Mouse (Mus musculus): ENCODE measurements around the gene Cachd1. TPM values are rescaled to one million over a fixed set of nuclear protein-coding genes. Genes with fewer than 3 reads are reported as not detected.
A peak's percentile ranks its signal among the peaks of the same experiment; 100 is the strongest.

The Cachd1 gene
- polyA plus RNA-seq, 1 experiment from 2014 or later, result 7.0 TPM

- Histone ChIP-seq H3K36me3 (ENCODE audit: control insufficient read depth, insufficient read depth, low read length) (no peaks in the 10 kb centered on the region), H3K9ac (ENCODE audit: low read length) (no peak overlapping the region), H3K4me2 (replicated peaks; ENCODE audit: low read depth) (no peak overlapping the region), H3K4me1 (replicated peaks; ENCODE audit: control insufficient read depth, insufficient read depth) (no peaks in the 10 kb centered on the region; the same call in 1 of the 2 replicates), H3K9me3 (ENCODE audit: control insufficient read depth, low read length) (no peaks in the 10 kb centered on the region), H3K4me3 (ENCODE audit: low read depth, low read length) (no peak overlapping the region), H3K27ac (replicated peaks) (no peak overlapping the region), H3K27me3 (ENCODE audit: control insufficient read depth, insufficient read depth, low read length) (no peaks in the 10 kb centered on the region)
- WGBS, result 39% methylated on average over 3 of the region's 3 CpGs
- DNase-seq (ENCODE audit: low spot score), result no peak
- TF ChIP-seq CTCF (IDR thresholded peaks at IDR 0.05; ENCODE audit: low read depth), result no peak
- TF ChIP-seq EP300 (optimal IDR thresholded peaks at IDR 0.05), result no peak
- ATAC-seq (ENCODE audit: low FRiP score, low TSS enrichment), result no peak
Measured at GRCm38 (mm10) chr4:100911658-100912057, 135.2 kb downstream of the Cachd1 start.

- Histone ChIP-seq H3K4me1 (replicated peaks; ENCODE audit: control insufficient read depth, insufficient read depth) (no peaks in the 10 kb centered on the region; the same call in none of the 2 replicates), H3K27ac (replicated peaks) (no peak overlapping the region), H3K27me3 (ENCODE audit: control insufficient read depth, insufficient read depth, low read length) (no peaks in the 10 kb centered on the region), H3K36me3 (ENCODE audit: control insufficient read depth, insufficient read depth, low read length) (no peaks in the 10 kb centered on the region), H3K4me2 (replicated peaks; ENCODE audit: low read depth) (no peak overlapping the region), H3K9ac (ENCODE audit: low read length) (no peak overlapping the region), H3K9me3 (ENCODE audit: control insufficient read depth, low read length) (no peaks in the 10 kb centered on the region), H3K4me3 (ENCODE audit: low read depth, low read length) (no peak overlapping the region)
- WGBS, result 78% methylated on average over 4 of the region's 4 CpGs
- ATAC-seq (ENCODE audit: low FRiP score, low TSS enrichment) (no peak), DNase-seq (ENCODE audit: low spot score) (no peak)
- TF ChIP-seq CTCF (IDR thresholded peaks at IDR 0.05; ENCODE audit: low read depth) (no peak), EP300 (optimal IDR thresholded peaks at IDR 0.05) (no peak)
Measured at GRCm38 (mm10) chr4:100913666-100914065, 137.2 kb downstream of the Cachd1 start.

- no peaks in the 10 kb centered on the region; the same call in none of the 2 replicates for H3K4me1 ChIP-seq (replicated peaks; ENCODE audit: control insufficient read depth, insufficient read depth)
- DNase-seq (ENCODE audit: low spot score), result no peak
- 30% methylated on average over 3 of the region's 3 CpGs for WGBS
- no peak for TF ChIP-seq CTCF (IDR thresholded peaks at IDR 0.05; ENCODE audit: low read depth)
- no peaks in the 10 kb centered on the region for H3K9me3 ChIP-seq (ENCODE audit: control insufficient read depth, low read length)
- H3K27me3 ChIP-seq (ENCODE audit: control insufficient read depth, insufficient read depth, low read length), result no peaks in the 10 kb centered on the region
- ATAC-seq (ENCODE audit: low FRiP score, low TSS enrichment), result 0 out of 2 replicates have a peak, but pooled peaks have one; percentile 12
- no peak overlapping the region for H3K4me2 ChIP-seq (replicated peaks; ENCODE audit: low read depth)
- no peak overlapping the region for H3K4me3 ChIP-seq (ENCODE audit: low read depth, low read length)
- H3K27ac ChIP-seq (replicated peaks), result no peak overlapping the region
- no peaks in the 10 kb centered on the region for H3K36me3 ChIP-seq (ENCODE audit: control insufficient read depth, insufficient read depth, low read length)
- no peak overlapping the region for H3K9ac ChIP-seq (ENCODE audit: low read length)
Measured at GRCm38 (mm10) chr4:100914532-100914931, 138.1 kb downstream of the Cachd1 start.

- Histone ChIP-seq H3K4me2 (replicated peaks; ENCODE audit: low read depth) (no peak overlapping the region), H3K9ac (ENCODE audit: low read length) (no peak overlapping the region), H3K9me3 (ENCODE audit: control insufficient read depth, low read length) (no peaks in the 10 kb centered on the region), H3K27ac (replicated peaks) (no peak overlapping the region), H3K27me3 (ENCODE audit: control insufficient read depth, insufficient read depth, low read length) (no peaks in the 10 kb centered on the region), H3K4me1 (replicated peaks; ENCODE audit: control insufficient read depth, insufficient read depth) (no peaks in the 10 kb centered on the region; the same call in none of the 2 replicates), H3K36me3 (ENCODE audit: control insufficient read depth, insufficient read depth, low read length) (no peaks in the 10 kb centered on the region), H3K4me3 (ENCODE audit: low read depth, low read length) (no peak overlapping the region)
- ATAC-seq (ENCODE audit: low FRiP score, low TSS enrichment), result no peak
- TF ChIP-seq CTCF (IDR thresholded peaks at IDR 0.05; ENCODE audit: low read depth) (no peak), EP300 (optimal IDR thresholded peaks at IDR 0.05) (no peak)
- DNase-seq (ENCODE audit: low spot score), result no peak
- WGBS, result 48% methylated on average over 2 of the region's 2 CpGs
Measured at GRCm38 (mm10) chr4:100915093-100915492, 138.6 kb downstream of the Cachd1 start.

- Histone ChIP-seq H3K27ac (replicated peaks) (no peak overlapping the region), H3K9me3 (ENCODE audit: control insufficient read depth, low read length) (no peaks in the 10 kb centered on the region), H3K27me3 (ENCODE audit: control insufficient read depth, insufficient read depth, low read length) (no peaks in the 10 kb centered on the region), H3K36me3 (ENCODE audit: control insufficient read depth, insufficient read depth, low read length) (0 out of 2 replicates have a peak, but pooled peaks cover 4% of the 10 kb centered on the region), H3K4me1 (replicated peaks; ENCODE audit: control insufficient read depth, insufficient read depth) (no peaks in the 10 kb centered on the region; the same call in 1 of the 2 replicates), H3K4me2 (replicated peaks; ENCODE audit: low read depth) (no peak overlapping the region), H3K9ac (ENCODE audit: low read length) (no peak overlapping the region), H3K4me3 (ENCODE audit: low read depth, low read length) (no peak overlapping the region)
- 67% methylated on average over 1 of the region's 1 CpGs for WGBS
- ATAC-seq (ENCODE audit: low FRiP score, low TSS enrichment) (no peak), DNase-seq (ENCODE audit: low spot score) (no peak)
- TF ChIP-seq CTCF (IDR thresholded peaks at IDR 0.05; ENCODE audit: low read depth) (no peak), EP300 (optimal IDR thresholded peaks at IDR 0.05) (no peak)
Measured at GRCm38 (mm10) chr4:100917511-100917910, 141.0 kb downstream of the Cachd1 start.

- WGBS, result 72% methylated on average over 1 of the region's 1 CpGs
- no peak for DNase-seq (ENCODE audit: low spot score)
- TF ChIP-seq CTCF (IDR thresholded peaks at IDR 0.05; ENCODE audit: low read depth) (no peak), EP300 (optimal IDR thresholded peaks at IDR 0.05) (no peak)
Measured at GRCm38 (mm10) chr4:100920413-100920812, 143.9 kb downstream of the Cachd1 start.

More at GRCm38 (mm10) chr4:100920413-100920812, 143.9 kb downstream of the Cachd1 start:
- no peak overlapping the region for H3K4me2 ChIP-seq (replicated peaks; ENCODE audit: low read depth)
- H3K36me3 ChIP-seq (ENCODE audit: control insufficient read depth, insufficient read depth, low read length), result 0 out of 2 replicates have a peak, but pooled peaks cover 6% of the 10 kb centered on the region
- no peak overlapping the region for H3K9ac ChIP-seq (ENCODE audit: low read length)
- H3K27ac ChIP-seq (replicated peaks), result no peak overlapping the region
- H3K4me1 ChIP-seq (replicated peaks; ENCODE audit: control insufficient read depth, insufficient read depth), result peaks cover 3% of the 10 kb centered on the region; the same call in 1 of the 2 replicates
- no peaks in the 10 kb centered on the region for H3K9me3 ChIP-seq (ENCODE audit: control insufficient read depth, low read length)
- ATAC-seq (ENCODE audit: low FRiP score, low TSS enrichment), result no peak
- no peak overlapping the region for H3K4me3 ChIP-seq (ENCODE audit: low read depth, low read length)
- no peaks in the 10 kb centered on the region for H3K27me3 ChIP-seq (ENCODE audit: control insufficient read depth, insufficient read depth, low read length)

All from stomach, postnatal 0 days (tissue).